Mouse (Mus musculus) small intestine, adult 2 months (tissue): ENCODE results near the gene Hopx. TPM values are rescaled to one million over a fixed set of nuclear protein-coding genes. Genes with fewer than 3 reads are reported as not detected.
A peak's percentile ranks its signal among the peaks of the same experiment; 100 is the strongest.

Source experiments
- H3K27ac ChIP-seq: fragments of 200-500 bp; 2 replicates; pipeline ENCODE4 v1.5.1; 2012; ENCODE audit warnings: low read depth, low read length, control low read depth, inconsistent platforms; ENCODE audit not compliant: insufficient read depth
- H3K27me3 ChIP-seq: fragments of 200-500 bp; 2 replicates; pipeline ENCODE4 v1.6.1; 2012; ENCODE audit warnings: mild to moderate bottlenecking, moderate library complexity, low read length, inconsistent platforms; ENCODE audit not compliant: control insufficient read depth, insufficient read depth
- H3K36me3 ChIP-seq: fragments of 200-500 bp; 2 replicates; pipeline ENCODE4 v1.6.1; 2012; ENCODE audit warnings: mild to moderate bottlenecking, low read length, control low read depth, inconsistent platforms; ENCODE audit not compliant: control insufficient read depth, insufficient read depth
- H3K4me1 ChIP-seq: fragments of 200-500 bp; 2 replicates; pipeline ENCODE4 v1.6.1; 2012; ENCODE audit warnings: low read length, inconsistent platforms, mixed read lengths; ENCODE audit not compliant: control insufficient read depth, insufficient read depth, insufficient read length
- H3K4me3 ChIP-seq: fragments of 200-500 bp; 2 replicates; pipeline ENCODE4 v1.5.1; 2012; ENCODE audit warnings: low read depth, mild to moderate bottlenecking, control low read depth, inconsistent platforms, low read length, moderate library complexity
- CTCF ChIP-seq: fragments of 200-500 bp; IDR thresholded peaks from 2 replicates; pipeline ENCODE4 v1.5.1; 2012; ENCODE audit warnings: low read depth, mild to moderate bottlenecking, control low read depth, inconsistent platforms, low read length, moderate library complexity, mixed read lengths; ENCODE audit not compliant: insufficient replicate concordance, insufficient read length; ENCODE audit errors: extremely low read depth
- POLR2A ChIP-seq: fragments of 200-500 bp; IDR thresholded peaks from 2 replicates; pipeline ENCODE4 v1.6.1; 2012; ENCODE audit warnings: low read depth, mild to moderate bottlenecking, control low read depth, inconsistent platforms, low read length, moderate library complexity
- WGBS: fragments of 180-500 bp; shearing (Covaris S2); methylation state at CpG from one replicate; pipeline ENCODE4 v1.1.7; 2018; 5-methylcytosine and 5-hydroxymethylcytosine counted together
- polyA plus RNA-seq: library from polyadenylated mRNA; depleted of rRNA; stranded (reverse); fragments of >200 nt; gene quantifications from 2 replicates; pipeline ENCODE4 v1.2.3, GENCODE M21; 2012; rRNA removed

Hopx gene
- polyA plus RNA-seq = 72.0 and 80.7 TPM in 2 replicates

DNA sequence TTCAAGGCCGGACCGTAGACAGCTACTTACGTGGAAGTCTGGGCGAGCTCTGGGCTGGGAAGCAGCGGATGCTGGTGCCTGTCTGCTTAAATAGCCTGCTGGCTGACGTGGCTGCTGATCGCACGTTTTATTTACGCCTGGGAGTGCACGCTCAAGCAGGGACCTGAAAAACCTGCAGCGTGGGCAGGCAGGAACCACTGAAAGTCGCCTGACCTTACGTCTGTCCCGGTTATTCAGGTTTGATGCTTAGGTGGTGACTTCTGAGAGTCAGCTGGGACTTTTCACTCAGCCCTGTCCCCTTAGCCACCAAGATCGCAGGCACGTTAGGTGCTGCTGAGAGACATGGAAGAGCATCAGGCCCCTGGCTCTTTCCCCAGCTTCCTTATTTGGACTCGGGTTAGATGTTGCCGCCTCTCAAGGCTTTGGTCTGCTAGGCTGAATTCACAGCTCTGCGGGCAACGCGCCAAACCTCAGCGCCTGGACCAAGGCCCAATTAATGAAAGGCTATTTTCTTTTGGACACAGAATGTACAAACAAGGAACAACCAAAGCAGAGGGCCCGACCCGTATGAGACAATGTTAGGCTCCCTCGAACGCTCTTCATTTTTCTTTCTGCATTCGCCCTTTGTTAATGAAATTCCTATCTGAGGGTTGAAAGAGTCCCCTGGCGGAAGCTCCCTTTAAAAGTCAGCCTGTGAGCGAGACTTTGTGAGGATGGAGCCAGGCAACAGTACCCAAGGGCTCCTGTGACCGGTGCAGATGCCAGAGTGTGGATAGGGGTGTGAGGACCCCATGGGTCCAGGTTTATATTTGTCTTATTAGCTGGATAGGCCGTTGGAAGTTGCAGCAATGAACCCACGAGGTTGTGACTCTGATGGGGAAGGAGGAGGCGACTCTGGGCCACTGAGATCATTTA lies at the start of gene Hopx:
Gene Hopx (minus strand): TSS at position 305 of the 915 bp plus-strand sequence.
- peaks cover 22% of the 10 kb centered on the region for H3K4me1 ChIP-seq
- WGBS = 46% methylated on average over 33 of the region's 33 CpGs
- no peaks in the 10 kb centered on the region for H3K36me3 ChIP-seq
- H3K4me3 ChIP-seq = peak within 1 kb of the TSS; percentile 39
- peak within 1 kb of the TSS; percentile 13 for H3K27ac ChIP-seq
- no peak for TF ChIP-seq CTCF
- no peak for TF ChIP-seq POLR2A
- H3K27me3 ChIP-seq = no peaks in the 10 kb centered on the region

DNA sequence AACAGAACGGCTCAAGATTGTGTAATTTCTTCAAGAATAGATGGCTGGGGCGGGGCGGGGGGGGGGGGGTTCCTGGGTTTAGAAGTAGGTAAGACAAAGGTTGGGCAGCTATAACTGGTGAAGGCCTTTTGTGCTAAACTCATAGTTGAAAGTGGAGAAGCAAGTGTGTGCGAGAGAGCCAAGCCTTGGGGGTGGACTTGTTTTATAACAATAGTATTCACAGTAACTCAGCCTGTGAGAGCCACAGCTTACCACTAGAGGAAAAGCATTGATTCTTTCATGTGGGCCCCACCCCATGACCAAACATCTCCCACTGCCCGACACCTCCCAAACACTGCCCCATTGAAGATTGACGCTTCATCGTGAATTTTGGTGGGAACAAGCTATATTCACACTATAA lies 48.7 kb upstream of the Hopx start:
- TF ChIP-seq POLR2A = no peak
- TF ChIP-seq CTCF = no peak
- Histone ChIP-seq H3K4me1 (peaks cover 3% of the 10 kb centered on the region; the same call in 1 of the 2 replicates), H3K27me3 (no peaks in the 10 kb centered on the region; the same call in 1 of the 2 replicates), H3K4me3 (no peak overlapping the region), H3K36me3 (no peaks in the 10 kb centered on the region), H3K27ac (no peak overlapping the region)
- 53% methylated on average over 7 of the region's 7 CpGs for WGBS

DNA sequence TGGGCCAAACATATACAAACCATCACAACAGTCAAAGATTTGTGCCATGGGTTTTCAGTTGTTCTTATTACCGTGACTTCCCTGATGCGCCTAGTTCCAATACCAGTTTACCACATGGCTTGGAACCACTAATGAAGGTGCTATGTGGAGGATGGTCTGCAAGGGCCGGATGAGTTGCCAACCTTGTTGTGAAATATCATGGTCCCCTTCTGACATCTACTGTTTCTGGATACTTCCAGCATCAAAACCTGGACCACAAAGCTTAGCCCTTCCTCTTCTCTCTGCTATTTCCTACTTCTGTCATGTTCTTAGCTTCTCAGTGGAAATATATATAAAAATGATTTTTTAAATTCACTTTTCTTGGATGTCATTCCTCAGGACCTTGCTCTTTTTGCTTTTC lies 47.6 kb upstream of the Hopx start:
- H3K36me3 ChIP-seq = no peaks in the 10 kb centered on the region
- 96% methylated on average over 3 of the region's 3 CpGs for WGBS
- H3K4me3 ChIP-seq = no peak overlapping the region
- no peak for TF ChIP-seq CTCF
- TF ChIP-seq POLR2A = no peak
- no peak overlapping the region for H3K27ac ChIP-seq
- H3K27me3 ChIP-seq = no peaks in the 10 kb centered on the region
- H3K4me1 ChIP-seq = peaks cover 3% of the 10 kb centered on the region; the same call in 1 of the 2 replicates

DNA sequence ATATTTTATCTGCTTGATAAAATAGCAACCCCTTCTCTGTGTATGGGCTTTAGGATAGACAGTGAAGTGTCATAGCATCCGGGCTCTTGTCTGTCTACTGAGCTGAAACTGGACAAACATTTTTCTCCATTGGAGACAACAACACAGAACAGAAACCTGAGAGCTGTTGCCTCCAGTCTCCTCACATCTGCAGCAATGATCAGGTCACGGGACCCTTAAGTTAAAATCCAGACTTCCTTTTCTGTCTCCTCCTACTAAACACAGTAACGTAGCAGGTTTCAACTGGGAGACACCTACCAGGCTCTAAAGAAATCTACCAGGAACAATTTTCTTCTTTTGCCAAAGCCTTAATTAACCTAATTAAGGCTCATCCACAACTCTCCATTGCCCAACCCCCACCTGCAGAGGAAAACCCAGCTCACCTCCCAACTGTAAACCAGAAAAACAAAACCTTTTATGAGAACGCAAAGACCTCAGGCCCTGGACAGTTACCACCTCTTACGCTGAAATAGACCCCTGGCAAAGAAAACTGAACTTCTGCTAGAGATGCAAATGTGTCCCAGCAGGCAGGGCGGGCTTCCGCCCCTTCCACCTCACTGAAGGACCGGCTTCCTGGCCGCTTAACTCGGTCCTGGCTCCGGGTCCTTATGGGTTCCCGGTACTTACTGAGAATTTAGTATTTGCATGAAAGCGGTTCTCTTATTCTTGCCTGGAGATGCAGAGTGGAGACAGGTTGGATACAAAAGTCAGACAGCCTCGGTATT lies 43.0 kb upstream of the Hopx start:
- no peaks in the 10 kb centered on the region for H3K27me3 ChIP-seq
- H3K4me3 ChIP-seq = no peak overlapping the region
- no peak overlapping the region for H3K27ac ChIP-seq
- 81% methylated on average over 14 of the region's 14 CpGs for WGBS
- H3K36me3 ChIP-seq = no peaks in the 10 kb centered on the region
- no peaks in the 10 kb centered on the region for H3K4me1 ChIP-seq
- no peak for TF ChIP-seq CTCF
- TF ChIP-seq POLR2A = no peak

DNA sequence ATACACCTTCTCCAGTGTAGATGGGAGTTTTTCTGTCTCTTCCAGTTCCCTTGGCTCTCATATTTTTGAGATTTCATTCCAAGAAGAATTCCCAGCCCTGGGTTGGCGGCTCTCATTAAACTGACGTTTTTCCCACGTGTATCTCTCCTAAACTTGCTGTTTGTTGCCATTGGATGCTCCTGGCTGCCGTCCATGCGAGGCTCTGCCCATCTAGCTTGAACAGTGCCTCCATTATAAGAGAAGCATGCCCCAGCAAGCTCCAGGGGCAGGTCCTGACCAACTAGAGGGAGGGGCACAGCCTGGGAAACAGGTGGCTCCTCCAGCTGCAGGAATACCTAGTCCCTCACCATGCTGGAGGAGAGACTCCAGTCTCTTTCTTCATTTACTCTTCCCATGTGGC lies 42.0 kb upstream of the Hopx start:
- 38% methylated on average over 5 of the region's 5 CpGs for WGBS
- H3K27me3 ChIP-seq = no peaks in the 10 kb centered on the region
- TF ChIP-seq POLR2A (no peak), CTCF (no peak)
- H3K27ac ChIP-seq = no peak overlapping the region
- no peak overlapping the region for H3K4me3 ChIP-seq
- H3K36me3 ChIP-seq = no peaks in the 10 kb centered on the region
- H3K4me1 ChIP-seq = no peaks in the 10 kb centered on the region

DNA sequence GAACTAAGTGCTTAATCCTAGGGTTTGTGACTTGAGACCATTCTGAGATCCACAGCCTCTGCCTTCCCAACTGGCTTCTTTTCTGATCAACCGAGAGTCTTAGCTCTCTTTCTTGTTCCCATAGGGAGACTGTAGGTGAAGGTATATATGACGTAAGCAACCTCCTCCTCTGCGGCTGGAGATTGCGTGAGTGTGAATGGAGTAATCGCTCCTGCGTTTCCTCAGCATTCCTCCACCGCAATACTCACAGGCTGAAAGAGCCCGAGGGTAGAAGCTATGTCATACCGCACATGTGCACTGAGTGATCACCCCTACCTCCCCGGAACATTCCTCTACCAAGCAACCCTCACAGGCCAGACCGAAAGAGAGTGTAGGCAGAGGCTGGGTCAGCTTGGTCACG lies 40.6 kb upstream of the Hopx start:
- no peak overlapping the region for H3K27ac ChIP-seq
- H3K4me3 ChIP-seq = no peak overlapping the region
- H3K36me3 ChIP-seq = no peaks in the 10 kb centered on the region
- no peaks in the 10 kb centered on the region for H3K4me1 ChIP-seq
- H3K27me3 ChIP-seq = no peaks in the 10 kb centered on the region
- WGBS = 95% methylated on average over 12 of the region's 12 CpGs
- TF ChIP-seq POLR2A (no peak), CTCF (no peak)

DNA sequence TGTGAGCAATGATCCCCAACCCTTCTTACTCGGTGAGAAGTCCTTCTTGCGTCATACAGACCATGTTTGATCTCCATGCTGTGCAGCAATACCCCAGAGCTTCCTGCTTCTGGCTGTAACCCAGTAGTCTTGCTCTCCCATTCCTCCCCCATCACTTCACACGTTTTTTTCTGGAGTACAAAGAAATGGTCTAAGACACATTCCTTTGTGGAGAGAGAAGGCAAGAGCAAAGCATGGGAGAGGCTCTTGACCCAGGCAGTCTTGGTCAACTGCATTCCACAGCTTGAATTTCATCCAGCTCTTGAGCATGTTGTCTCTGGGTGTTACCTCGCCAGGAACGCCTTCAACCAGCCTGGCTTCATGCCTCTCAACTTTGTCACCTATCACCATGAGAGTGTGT lies 39.9 kb upstream of the Hopx start:
- Histone ChIP-seq H3K36me3 (no peaks in the 10 kb centered on the region), H3K27ac (no peak overlapping the region), H3K4me3 (no peak overlapping the region), H3K27me3 (no peaks in the 10 kb centered on the region), H3K4me1 (no peaks in the 10 kb centered on the region)
- 77% methylated on average over 5 of the region's 5 CpGs for WGBS
- TF ChIP-seq CTCF (no peak), POLR2A (no peak)
